Mouse (Mus musculus) 416B (cell line): ENCODE measurements at regions not wholly inside any gene's neighbourhood (a gene's known extent, or its start where the extent isn't known, plus 50 kb on each side); places are given as distances from the start of the nearest gene placed in this dataset.

Source experiments
- DNase-seq: peaks from one replicate; pipeline ENCODE4 v3.0.0; 2011; ENCODE audit warnings: low read depth

DNA sequence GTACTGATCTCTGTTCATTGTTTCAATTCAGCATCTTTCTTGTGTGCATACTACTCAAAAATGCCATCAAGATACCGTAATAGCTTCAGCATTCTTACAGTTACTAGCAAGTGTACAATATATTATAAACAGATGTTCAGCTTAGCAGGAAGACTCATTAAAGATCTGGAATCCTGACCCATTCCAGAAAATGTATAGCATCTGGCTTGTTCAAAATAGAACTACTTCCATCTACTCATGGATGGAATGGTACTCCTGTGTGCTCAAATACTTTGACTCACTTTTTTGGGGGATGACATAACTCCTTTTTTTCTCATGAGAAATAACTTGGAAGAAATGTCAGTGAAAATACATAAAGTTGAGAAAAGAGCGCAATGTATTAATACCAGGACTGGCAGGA is 291.2 kb upstream of the Manea start:
- DNase-seq = no peak

DNA sequence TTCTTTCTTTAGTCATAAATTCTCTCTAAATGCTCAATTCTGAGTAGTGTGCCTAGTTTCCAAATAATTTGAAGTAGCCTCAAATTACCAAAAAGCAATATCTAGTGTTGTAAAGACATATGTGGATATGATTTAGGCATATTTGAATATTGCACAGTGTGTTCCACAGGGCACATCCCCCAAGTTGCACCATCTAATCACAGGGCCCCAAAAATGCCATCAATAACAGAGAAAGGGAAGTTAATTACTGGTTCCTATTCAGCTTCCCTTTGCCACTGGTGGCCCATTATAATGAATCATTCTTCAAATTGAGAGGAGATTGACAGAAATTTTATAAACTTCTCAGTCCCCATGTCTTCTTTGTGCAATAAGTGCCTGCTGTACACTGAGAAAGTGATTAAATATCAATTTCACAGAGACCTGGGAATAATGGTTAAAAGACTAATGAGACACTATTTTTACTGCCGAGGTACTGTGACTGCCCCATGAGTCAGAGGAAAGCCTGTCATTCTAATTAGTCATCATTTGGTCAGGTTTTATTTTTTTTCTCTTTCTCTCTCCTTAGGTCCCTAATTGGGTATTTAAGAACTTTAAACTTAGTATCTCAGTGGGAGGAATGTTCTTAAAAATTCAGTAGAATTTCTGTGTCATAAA is 284.0 kb upstream of the Manea start:
- peak; percentile 35 for DNase-seq

GRCm38 (mm10) chr4:26629710-26630109 is 283.0 kb upstream of the Manea start:
- DNase-seq = no peak

DNA sequence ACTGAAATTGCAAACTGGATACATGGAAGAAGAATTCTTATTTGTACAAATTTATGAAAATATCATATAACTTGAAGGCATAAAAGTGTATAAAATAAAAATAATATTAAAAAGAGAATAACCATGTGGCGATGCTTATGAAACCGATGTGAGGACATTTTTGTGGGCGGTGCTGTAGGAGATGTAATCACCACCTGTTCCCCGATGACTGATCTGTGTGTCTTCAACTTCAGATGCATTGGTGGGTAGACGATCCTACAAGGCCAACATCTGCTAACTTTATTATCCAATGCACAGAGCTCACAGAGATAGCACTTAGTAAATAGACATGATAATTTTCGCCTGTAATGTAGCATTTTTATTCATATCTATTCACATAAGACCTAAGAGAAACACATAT is 281.1 kb upstream of the Manea start:
- DNase-seq = no peak

DNA sequence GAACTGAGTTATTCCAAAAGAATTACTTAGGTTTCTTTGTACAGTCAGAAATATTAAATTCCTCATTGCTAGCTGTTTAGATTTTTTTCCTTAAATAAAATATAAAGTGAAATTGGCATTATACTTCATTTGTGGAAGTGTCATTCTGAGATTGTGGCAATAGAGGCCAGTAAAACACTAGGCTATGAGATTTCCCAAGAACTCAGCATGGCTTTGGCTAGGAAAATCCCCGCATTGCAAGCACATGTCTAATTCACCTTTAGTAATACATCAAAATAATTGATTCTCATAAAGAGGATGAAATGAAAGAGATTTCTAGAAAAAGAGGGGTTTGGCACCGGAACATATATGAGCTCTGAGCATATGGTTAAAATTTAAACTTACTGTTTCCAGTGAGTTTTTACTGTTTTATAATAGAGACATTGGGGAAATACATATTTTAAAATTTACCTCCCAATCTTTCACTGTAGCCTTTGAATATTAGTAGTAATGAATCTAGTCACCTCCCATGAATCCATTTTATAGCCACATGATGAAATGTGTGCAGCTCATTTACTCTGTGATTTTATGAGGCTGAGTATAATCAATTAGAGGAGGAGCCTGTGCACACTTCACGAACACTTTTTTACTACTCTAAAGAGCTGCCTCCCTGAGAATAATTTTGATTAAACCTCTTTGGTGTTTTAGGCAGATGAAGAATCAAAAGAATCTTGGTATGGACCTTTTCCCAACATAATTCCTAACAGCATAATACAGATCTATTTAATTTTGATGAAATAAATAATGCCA is 242.6 kb upstream of the Manea start:
- DNase-seq = no peak

DNA sequence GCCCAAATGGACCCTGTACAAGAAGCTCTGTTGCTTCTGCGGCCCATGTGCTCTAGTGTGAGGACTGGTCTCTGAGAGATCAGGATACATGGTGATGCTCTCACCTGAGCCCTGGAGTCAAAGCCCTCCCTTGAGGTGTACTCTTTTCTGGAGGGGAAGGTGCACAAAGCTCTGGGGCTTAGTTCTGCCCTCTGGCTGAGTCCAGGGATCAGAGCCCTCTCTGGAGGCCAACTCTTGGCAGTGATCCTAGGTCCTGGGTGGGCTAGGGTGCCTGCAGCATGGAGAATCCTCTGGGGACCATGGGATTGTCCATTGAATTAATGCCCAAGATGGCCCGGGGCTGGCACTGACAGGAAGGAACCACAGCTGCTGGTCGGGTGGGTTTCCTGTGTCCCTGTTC is 209.0 kb upstream of the Manea start:
- no peak for DNase-seq

- peak; percentile 70 for DNase-seq
Observed at GRCm38 (mm10) chr4:26543833-26544232, 197.1 kb upstream of the Manea start.

- no peak for DNase-seq
Observed at GRCm38 (mm10) chr4:26542511-26542910, 195.8 kb upstream of the Manea start.

DNA sequence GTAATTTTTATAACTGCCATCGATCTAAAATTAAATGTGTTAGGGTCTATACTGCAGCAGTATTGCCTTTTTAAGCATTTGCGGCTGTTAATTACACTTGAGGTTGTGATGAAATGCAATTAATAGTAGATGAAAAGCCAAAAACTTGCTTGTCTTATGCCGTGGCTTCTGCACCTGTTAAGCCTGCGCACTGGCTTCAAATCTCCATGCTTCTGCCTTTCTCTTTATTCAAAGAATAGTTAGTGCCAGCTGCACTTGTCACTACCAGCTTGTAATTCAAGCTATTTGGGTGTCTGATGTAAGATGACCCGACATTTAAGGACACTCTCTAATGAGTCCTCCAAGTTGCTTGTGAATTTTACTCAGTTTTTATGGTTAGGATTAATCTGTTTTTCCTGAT is 161.3 kb upstream of the Manea start:
- no peak for DNase-seq

DNA sequence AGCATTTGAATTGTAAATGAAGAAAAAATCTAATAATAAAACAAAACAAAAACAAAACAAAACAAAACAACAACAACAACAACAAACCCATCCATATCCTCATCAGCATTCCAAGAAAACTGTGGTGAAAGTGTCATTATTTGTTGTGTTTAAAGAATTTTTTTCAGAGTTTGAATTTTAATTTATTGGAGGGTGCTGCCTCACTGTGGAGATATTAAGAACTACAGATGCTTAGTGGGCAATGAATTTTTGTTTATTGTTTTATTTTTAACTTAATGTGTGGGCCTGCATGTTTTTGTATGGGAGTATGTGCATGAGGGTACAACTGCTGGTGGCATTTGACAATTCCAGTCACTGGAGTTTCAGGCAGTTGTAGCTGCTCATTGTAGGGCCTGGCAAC is 147.6 kb upstream of the Manea start:
- DNase-seq = peak; percentile 3

- no peak for DNase-seq
Observed at GRCm38 (mm10) chr4:26474913-26475312, 128.2 kb upstream of the Manea start.

DNA sequence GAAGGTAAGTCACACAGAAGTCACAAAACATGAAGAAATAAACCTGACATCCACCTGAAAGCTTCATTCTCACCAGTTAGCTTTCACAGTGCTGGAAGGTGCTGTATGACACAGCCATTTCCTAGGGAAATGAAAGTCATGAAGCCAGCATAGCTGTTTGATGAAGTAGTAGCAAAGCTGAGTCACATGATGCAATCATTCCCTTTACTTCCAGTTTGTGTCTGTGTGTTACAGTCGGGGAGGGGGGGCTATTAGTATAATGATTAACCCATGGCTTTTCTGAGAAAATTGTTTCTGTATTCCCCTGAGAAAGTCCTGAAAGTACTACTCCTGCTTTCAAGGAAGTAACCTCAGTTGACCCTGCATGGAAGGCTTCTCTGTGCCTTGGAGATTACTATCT is 94.8 kb upstream of the Manea start:
- DNase-seq = peak; percentile 21

DNA sequence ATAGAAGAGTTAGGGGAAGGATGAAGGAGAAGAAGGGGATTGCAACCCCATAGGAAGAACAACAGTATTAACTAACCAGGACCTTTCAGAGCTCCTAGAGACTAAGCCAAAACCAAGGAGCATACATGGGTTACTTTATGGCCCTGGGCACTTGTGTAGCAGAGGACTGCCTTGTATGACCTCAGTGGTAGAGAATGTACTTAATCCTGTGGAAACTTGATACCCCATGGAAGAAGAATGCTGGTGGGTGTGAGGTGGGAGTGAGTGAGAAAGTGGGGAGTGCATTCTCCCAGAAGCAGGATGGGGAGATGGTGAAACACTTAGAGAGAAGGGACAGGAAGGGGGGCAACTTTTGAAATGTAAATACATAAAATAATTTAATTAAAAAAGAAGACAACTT is 75.4 kb upstream of the Manea start:
- DNase-seq = no peak

- DNase-seq = no peak
Observed at GRCm38 (mm10) chr4:26404266-26404665, 57.6 kb upstream of the Manea start.

DNA sequence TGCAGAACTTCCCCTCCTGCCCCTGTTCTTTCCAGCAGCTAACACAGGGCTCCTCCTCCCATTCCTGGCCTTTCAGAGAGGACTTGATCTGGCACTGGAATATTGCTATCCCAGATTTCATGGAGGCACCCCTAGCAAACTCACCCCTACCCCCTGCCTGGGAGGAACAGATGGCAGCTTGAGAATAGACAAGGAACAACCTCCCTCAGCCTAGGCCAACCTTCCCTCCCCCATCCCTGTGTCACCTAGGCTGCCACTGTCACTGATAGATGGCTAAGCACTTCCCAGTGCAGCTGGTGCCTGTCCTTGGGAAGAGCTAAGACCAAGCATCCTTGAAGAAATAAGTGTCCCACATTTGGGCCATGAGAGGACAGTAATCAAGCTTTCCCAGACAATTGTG is 55.5 kb upstream of the Manea start:
- no peak for DNase-seq
